Mouse (Mus musculus): ENCODE data around the gene Gm11549.

GRCm38 (mm10) chr3:36492716-36493391 lies 28.8 kb downstream of the Gm11549 start:
- TF ChIP-seq POLR2A (IDR thresholded peaks at IDR 0.05; ENCODE audit: borderline replicate concordance, extremely low read depth, low read depth, low read length) (no peak), CTCF (IDR thresholded peaks at IDR 0.05; ENCODE audit: insufficient read depth, low read length) (no peak)
